Mouse (Mus musculus): Measurements from ENCODE around the gene Baiap3. TPM values are rescaled to one million over a fixed set of nuclear protein-coding genes. Genes with fewer than 3 reads are reported as not detected.

Gene Baiap3
- total RNA-seq, 2 experiments from 2014 or later: 6.9 to 10.7 TPM

- peak in 1 of 2 experiments; percentile 40 for DNase-seq
These were observed 45.3 kb downstream of the Baiap3 start for GRCm38 (mm10) chr17:25210680-25211466.

GRCm38 (mm10) chr17:25210006-25210405 is 46.2 kb downstream of the Baiap3 start:
- no peak for DNase-seq

GRCm38 (mm10) chr17:25202401-25202800 is 53.8 kb downstream of the Baiap3 start:
- no peak for DNase-seq

Small RNAs within 50 kb of the gene (microRNA-seq; reads per million reads assigned to microRNA genes)
- gene Mir3547: 10.5 reads per million, percentile 25 among the genes with 10 or more reads in this experiment

Other genes with a start within 250 kb of the Baiap3 start
- gene Cramp1l, start 240.6 kb downstream of the Baiap3 start, total RNA-seq (2021): 10 to 100 TPM; 18.8 to 21.5 TPM
- gene Ift140, start 240.3 kb downstream of the Baiap3 start, total RNA-seq (2021): 10 to 100 TPM; 18.9 to 32.1 TPM
- 10 to 100 TPM; 31.4 to 39.7 TPM for gene Tmem204, start 172.8 kb downstream of the Baiap3 start, total RNA-seq (2021)
- 10 to 100 TPM; 19.7 to 22.4 TPM for gene Telo2, start 140.4 kb downstream of the Baiap3 start, total RNA-seq (2021)
- gene Ptx4, start 135.6 kb downstream of the Baiap3 start, total RNA-seq (2021): not detected
- gene Clcn7, start 123.0 kb downstream of the Baiap3 start, total RNA-seq (2021): 10 to 100 TPM; 42.0 to 43.8 TPM
- gene Ccdc154, start 93.9 kb downstream of the Baiap3 start, total RNA-seq (2021): not detected
- gene Gm38655, start 80.9 kb downstream of the Baiap3 start, total RNA-seq (2021): under 1 TPM in 1 of 2 experiments, not detected in 1; 0.43 TPM
- 10 to 100 TPM; 18.7 to 20.7 TPM for gene BC003965, start 71.8 kb downstream of the Baiap3 start, total RNA-seq (2021)
- 10 to 100 TPM; 16.5 to 17.6 TPM for gene Unkl, start 68.0 kb downstream of the Baiap3 start, total RNA-seq (2021)
- gene Gnptg, start 16.2 kb downstream of the Baiap3 start, total RNA-seq (2021): 10 to 100 TPM; 41.2 to 43.2 TPM
- 10 to 100 TPM; 23.1 to 29.0 TPM for gene Tsr3, start 16.2 kb downstream of the Baiap3 start, total RNA-seq (2021)
- gene Ube2i, start 18.3 kb upstream of the Baiap3 start, total RNA-seq (2021): 100 to 1,000 TPM; 242 to 248 TPM
- under 1 TPM; 0.30 to 0.43 TPM for gene Prss34, start 42.0 kb upstream of the Baiap3 start, total RNA-seq (2021)
- not detected for gene Prss28, start 52.3 kb upstream of the Baiap3 start, total RNA-seq (2021)
- not detected for gene Prss29, start 62.3 kb upstream of the Baiap3 start, total RNA-seq (2021)
- 1 to 10 TPM in 1 of 2 experiments, under 1 TPM in 1; 0.63 to 1.2 TPM for gene Tpsab1, start 89.2 kb upstream of the Baiap3 start, total RNA-seq (2021)
- gene Tpsb2, start 109.9 kb upstream of the Baiap3 start, total RNA-seq (2021): 1 to 10 TPM; 2.8 to 3.2 TPM
- gene Tpsg1, start 112.9 kb upstream of the Baiap3 start, total RNA-seq (2021): not detected
- 10 to 100 TPM; 58.7 to 97.3 TPM for gene Cacna1h, start 177.4 kb upstream of the Baiap3 start, total RNA-seq (2021)
- not detected for gene Tekt4, start 198.3 kb upstream of the Baiap3 start, total RNA-seq (2021)
- under 1 TPM; 0.49 to 0.53 TPM for gene Sstr5, start 240.9 kb upstream of the Baiap3 start, total RNA-seq (2021)

All from adrenal gland, postnatal 36 days (tissue).